Comparison of ENCODE assay signal across 8 mouse cellular contexts in genomic region chr14:55672741-55673060, GRCm38 (mm10). TPM values are rescaled to one million over a fixed set of nuclear protein-coding genes. Genes with fewer than 3 reads are reported as not detected.
A peak's percentile ranks its signal among the peaks of the same experiment; 100 is the strongest.
DNase-seq lines count a peak whose midpoint lies in the region; ATAC-seq and TF ChIP-seq lines count a peak whose summit lies in the region.

No protein-coding gene starts in this region.

- H3K9me3 ChIP-seq in liver, embryonic 11.5 days (ENCODE audit: control insufficient read depth, low read length): no peaks in the 10 kb centered on the region
- no peaks in the 10 kb centered on the region for H3K9me3 ChIP-seq in stomach, postnatal 0 days (ENCODE audit: control insufficient read depth, low read length)

- no peak for ATAC-seq in liver, embryonic 11.5 days (replicated peaks; ENCODE audit: low FRiP score)
- no peak for ATAC-seq in stomach, postnatal 0 days (ENCODE audit: low FRiP score, low TSS enrichment)

- DNase-seq in heart, adult 2 months: no peak
- no peak for DNase-seq in heart, adult 8-10 months (ENCODE audit: low spot score)
- no peak for DNase-seq in testis, postnatal 10 days (ENCODE audit: low spot score)
- DNase-seq in liver, embryonic 11.5 days (ENCODE audit: low spot score): no peak
- no peak for DNase-seq in stomach, postnatal 0 days (ENCODE audit: low spot score)
- DNase-seq in MN1 (ENCODE audit: low spot score): no peak
- no peak for DNase-seq in left cerebral cortex, adult 11 months (ENCODE audit: low spot score)

- H3K27ac ChIP-seq in heart, adult 2 months: peak overlapping the region; percentile 99
- peak overlapping the region; percentile 93 for H3K27ac ChIP-seq in testis, adult 2 months (ENCODE audit: control insufficient read depth, insufficient read depth, low read depth, low read length)
- peak overlapping the region; percentile 86 for H3K27ac ChIP-seq in liver, embryonic 11.5 days (ENCODE audit: low read depth, low read length)
- H3K27ac ChIP-seq in stomach, postnatal 0 days (replicated peaks): no peak overlapping the region; the same call in 1 of the 2 replicates

- H3K27me3 ChIP-seq in heart, adult 2 months (ENCODE audit: control insufficient read depth, insufficient read depth, low read length): no peaks in the 10 kb centered on the region
- H3K27me3 ChIP-seq in testis, adult 2 months (ENCODE audit: control insufficient read depth, insufficient read depth, low read length): no peaks in the 10 kb centered on the region
- H3K27me3 ChIP-seq in liver, embryonic 11.5 days (replicated peaks; ENCODE audit: control insufficient read depth, insufficient read depth, low read length): no peaks in the 10 kb centered on the region
- no peaks in the 10 kb centered on the region for H3K27me3 ChIP-seq in stomach, postnatal 0 days (ENCODE audit: control insufficient read depth, insufficient read depth, low read length)

- H3K9ac ChIP-seq in heart, adult 2 months (ENCODE audit: low read depth, low read length): no peak overlapping the region
- H3K9ac ChIP-seq in liver, embryonic 11.5 days (ENCODE audit: low read depth, low read length): peak overlapping the region; percentile 47
- peak overlapping the region; percentile 84 for H3K9ac ChIP-seq in stomach, postnatal 0 days (ENCODE audit: low read length)

- H3K4me1 ChIP-seq in heart, adult 2 months (ENCODE audit: control insufficient read depth, insufficient read depth, low read length): peaks cover 2% of the 10 kb centered on the region; the same call in 1 of the 2 replicates
- H3K4me1 ChIP-seq in testis, adult 2 months (ENCODE audit: control insufficient read depth, insufficient read depth, low read length): no peaks in the 10 kb centered on the region; the same call in 1 of the 2 replicates
- H3K4me1 ChIP-seq in liver, embryonic 11.5 days (replicated peaks; ENCODE audit: control insufficient read depth, insufficient read depth, low read length): peaks cover 9% of the 10 kb centered on the region
- H3K4me1 ChIP-seq in stomach, postnatal 0 days (replicated peaks; ENCODE audit: control insufficient read depth, insufficient read depth): peaks cover 3% of the 10 kb centered on the region; the same call in 1 of the 2 replicates

- peaks cover 2% of the 10 kb centered on the region; the same call in 1 of the 2 replicates for H3K79me2 ChIP-seq in heart, adult 2 months (replicated peaks; ENCODE audit: control insufficient read depth, insufficient read depth, low read length)

- intact Hi-C loops in heart, adult 2 months (cut with DNase I): loop anchor here (5.0 to 10.0 kb wide), 2 partner anchors 35 to 212 kb away; partner anchors contain the start of genes Cbln3, Gm49378, Ipo4 and Khnyn

- H3K4me3 ChIP-seq in heart, adult 2 months: peak overlapping the region; percentile 80
- peak overlapping the region; percentile 99; the same call in 1 of the 2 replicates for H3K4me3 ChIP-seq in testis, adult 2 months (ENCODE audit: control insufficient read depth, low read depth, low read length)
- H3K4me3 ChIP-seq in liver, embryonic 11.5 days (ENCODE audit: low read depth, low read length): peak overlapping the region; percentile 71
- H3K4me3 ChIP-seq in stomach, postnatal 0 days (ENCODE audit: low read depth, low read length): peak overlapping the region; percentile 78

- no peak for TF ChIP-seq CTCF in heart, adult 2 months (IDR thresholded peaks at IDR 0.05)
- no peak for TF ChIP-seq CTCF in testis, adult 2 months (IDR thresholded peaks at IDR 0.05; ENCODE audit: control insufficient read depth, insufficient read depth, insufficient replicate concordance, low read depth, low read length)
- TF ChIP-seq CTCF in stomach, postnatal 0 days (IDR thresholded peaks at IDR 0.05; ENCODE audit: low read depth): no peak

- peaks cover 6% of the 10 kb centered on the region for H3K36me3 ChIP-seq in heart, adult 2 months (ENCODE audit: control insufficient read depth, insufficient read depth, low read length)
- H3K36me3 ChIP-seq in testis, adult 2 months (ENCODE audit: control insufficient read depth, insufficient read depth, low read length): peaks cover 6% of the 10 kb centered on the region
- peaks cover 15% of the 10 kb centered on the region for H3K36me3 ChIP-seq in liver, embryonic 11.5 days (ENCODE audit: control insufficient read depth, insufficient read depth, low read length)
- no peaks in the 10 kb centered on the region; the same call in 1 of the 2 replicates for H3K36me3 ChIP-seq in stomach, postnatal 0 days (ENCODE audit: control insufficient read depth, insufficient read depth, low read length)

- WGBS in heart, adult 2 months: 67% methylated on average over 7 of the region's 7 CpGs
- 67% methylated on average over 7 of the region's 7 CpGs for WGBS in liver, embryonic 11.5 days
- WGBS in stomach, postnatal 0 days: 68% methylated on average over 7 of the region's 7 CpGs

- no peak for TF ChIP-seq EP300 in heart, adult 2 months (IDR thresholded peaks at IDR 0.05; ENCODE audit: insufficient read depth, low read depth, low read length)
- TF ChIP-seq EP300 in stomach, postnatal 0 days (optimal IDR thresholded peaks at IDR 0.05): no peak

- peak overlapping the region; percentile 93 for H3K4me2 ChIP-seq in liver, embryonic 11.5 days
- peak overlapping the region; percentile 84 for H3K4me2 ChIP-seq in stomach, postnatal 0 days (replicated peaks; ENCODE audit: low read depth)

- TF ChIP-seq POLR2A in heart, adult 2 months (IDR thresholded peaks at IDR 0.05; ENCODE audit: insufficient read depth, low read depth, low read length): no peak
- no peak for TF ChIP-seq POLR2A in testis, adult 2 months (IDR thresholded peaks at IDR 0.05; ENCODE audit: control insufficient read depth, low read depth, low read length)

RNA-seq across cellular contexts. Expression of gene Nedd8, which starts 0.8 kb away (rescaled TPM):
- 100 to 1,000 TPM; 242 to 262 TPM for total RNA-seq in heart, adult 2 months (2021)
- 265 and 340 TPM in 2 replicates for polyA plus RNA-seq in heart, adult 2 months (2012; rRNA removed)
- 100 to 1,000 TPM; 245 to 279 (median 255) TPM for total RNA-seq in heart, adult 8-10 months (2022)
- 196 and 222 TPM in 2 replicates for polyA plus RNA-seq in testis, adult 2 months (2012; rRNA removed)
- polyA plus RNA-seq in liver, embryonic 11.5 days (2014; fragmentation: Nextera tagmentation; extraction: Ambion mirVana): 489 and 507 TPM in 2 replicates
- 402 and 425 TPM in 2 replicates for polyA plus RNA-seq in stomach, postnatal 0 days (2015; fragmentation: Nextera tagmentation; extraction: Ambion mirVana)

RNA-seq across cellular contexts. Expression of gene Gmpr2, which starts 1.0 kb away (rescaled TPM):
- total RNA-seq in heart, adult 2 months (2021): 1 to 10 TPM; 8.1 to 9.0 TPM
- 11.8 and 18.2 TPM in 2 replicates for polyA plus RNA-seq in heart, adult 2 months (2012; rRNA removed)
- 10 to 100 TPM in 1 of 4 experiments, 1 to 10 TPM in 3; 7.8 to 11.2 (median 8.9) TPM for total RNA-seq in heart, adult 8-10 months (2022)
- polyA plus RNA-seq in testis, adult 2 months (2012; rRNA removed): 29.6 and 35.9 TPM in 2 replicates
- polyA plus RNA-seq in liver, embryonic 11.5 days (2014; fragmentation: Nextera tagmentation; extraction: Ambion mirVana): 54.9 and 58.0 TPM in 2 replicates
- polyA plus RNA-seq in stomach, postnatal 0 days (2015; fragmentation: Nextera tagmentation; extraction: Ambion mirVana): 24.8 and 26.8 TPM in 2 replicates

RNA-seq across cellular contexts. Expression of gene Tinf2, which starts 8.9 kb away (rescaled TPM):
- 10 to 100 TPM; 12.6 to 12.8 TPM for total RNA-seq in heart, adult 2 months (2021)
- polyA plus RNA-seq in heart, adult 2 months (2012; rRNA removed): 7.6 and 8.5 TPM in 2 replicates
- total RNA-seq in heart, adult 8-10 months (2022): 10 to 100 TPM; 11.1 to 15.2 (median 13.3) TPM
- 26.8 and 30.0 TPM in 2 replicates for polyA plus RNA-seq in testis, adult 2 months (2012; rRNA removed)
- 42.3 and 44.9 TPM in 2 replicates for polyA plus RNA-seq in liver, embryonic 11.5 days (2014; fragmentation: Nextera tagmentation; extraction: Ambion mirVana)
- polyA plus RNA-seq in stomach, postnatal 0 days (2015; fragmentation: Nextera tagmentation; extraction: Ambion mirVana): 17.5 and 17.8 TPM in 2 replicates

RNA-seq across cellular contexts. Expression of gene Mdp1, which starts 12.4 kb away (rescaled TPM):
- 10 to 100 TPM; 45.3 to 49.1 TPM for total RNA-seq in heart, adult 2 months (2021)
- 35.7 and 54.9 TPM in 2 replicates for polyA plus RNA-seq in heart, adult 2 months (2012; rRNA removed)
- total RNA-seq in heart, adult 8-10 months (2022): 10 to 100 TPM; 46.2 to 64.1 (median 52.7) TPM
- polyA plus RNA-seq in testis, adult 2 months (2012; rRNA removed): 4.1 TPM in 2 replicates
- polyA plus RNA-seq in liver, embryonic 11.5 days (2014; fragmentation: Nextera tagmentation; extraction: Ambion mirVana): 40.2 and 43.8 TPM in 2 replicates
- 46.5 and 50.6 TPM in 2 replicates for polyA plus RNA-seq in stomach, postnatal 0 days (2015; fragmentation: Nextera tagmentation; extraction: Ambion mirVana)

RNA-seq across cellular contexts. Expression of gene Tssk4, which starts 22.7 kb away (rescaled TPM):
- total RNA-seq in heart, adult 2 months (2021): under 1 TPM; 0.34 to 0.47 TPM
- 0.55 and 0.61 TPM in 2 replicates for polyA plus RNA-seq in heart, adult 2 months (2012; rRNA removed)
- under 1 TPM; 0.44 to 0.88 (median 0.52) TPM for total RNA-seq in heart, adult 8-10 months (2022)
- 197 and 200 TPM in 2 replicates for polyA plus RNA-seq in testis, adult 2 months (2012; rRNA removed)
- 0.47 and 0.49 TPM in 2 replicates for polyA plus RNA-seq in liver, embryonic 11.5 days (2014; fragmentation: Nextera tagmentation; extraction: Ambion mirVana)
- 0.46 and 0.57 TPM in 2 replicates for polyA plus RNA-seq in stomach, postnatal 0 days (2015; fragmentation: Nextera tagmentation; extraction: Ambion mirVana)
